Comparison of ENCODE assay signal across 9 mouse cellular contexts in the genomic region with DNA sequence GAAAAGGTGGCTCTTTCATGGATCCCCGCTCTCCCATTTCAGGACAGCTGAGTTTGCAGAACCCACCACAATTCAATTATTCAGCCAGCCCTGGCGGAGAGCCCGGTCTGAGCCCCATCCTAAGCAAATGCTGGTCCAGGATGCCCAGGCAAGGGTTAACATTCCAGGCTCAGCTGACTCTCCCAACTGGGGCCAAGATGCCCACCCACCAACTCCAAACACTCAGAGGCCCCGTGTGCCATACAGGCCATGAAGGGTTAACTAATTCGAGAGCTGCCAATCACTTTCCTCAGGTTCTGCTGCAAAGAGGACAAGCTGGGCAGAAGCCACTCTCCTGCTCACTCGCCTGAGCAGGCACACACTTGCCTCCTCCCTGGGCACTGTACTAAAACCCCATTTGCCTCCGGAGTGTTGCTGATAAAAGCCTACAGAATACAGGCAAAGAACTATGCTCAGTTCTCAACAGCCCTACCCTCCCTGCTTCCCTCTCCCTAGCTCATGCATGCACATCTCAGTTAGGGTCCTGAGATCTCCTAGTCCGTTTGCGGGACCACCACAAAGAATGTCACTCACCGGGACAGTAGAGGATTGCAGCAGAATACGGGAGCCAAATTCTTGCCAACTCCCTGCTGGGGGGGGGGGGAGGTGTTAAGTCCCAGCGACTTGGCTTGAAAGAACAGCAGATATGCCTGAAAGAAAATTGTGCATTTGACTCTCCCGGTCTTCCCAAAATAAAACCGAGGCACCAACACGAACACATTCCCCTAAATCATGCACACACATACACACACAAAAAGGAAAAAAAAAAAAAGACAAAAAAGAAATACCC. TPM values are rescaled to one million over a fixed set of nuclear protein-coding genes. Genes with fewer than 3 reads are reported as not detected.
A peak's percentile ranks its signal among the peaks of the same experiment; 100 is the strongest.
DNase-seq lines count a peak whose midpoint lies in the region; ATAC-seq and TF ChIP-seq lines count a peak whose summit lies in the region.
"Had no signal": no experiment of that assay in that cellular context is flagged by ENCODE, and none has a peak within 500 bp of the region (broad histone marks: within the 10 kb centered on the region; RNA-seq: fewer than 3 reads in every experiment).

No protein-coding gene starts in this region.

- no peak for TF ChIP-seq CTCF in brain, embryonic 14.5 days (IDR thresholded peaks at IDR 0.05; ENCODE audit: borderline replicate concordance, extremely low read depth, insufficient read depth, insufficient read length)
- TF ChIP-seq CTCF in forebrain, postnatal 0 days (IDR thresholded peaks at IDR 0.05; ENCODE audit: low read depth), result no peak

- WGBS in forebrain, postnatal 0 days, result 4% methylated on average over 15 of the region's 15 CpGs
- WGBS in midbrain, embryonic 15.5 days, result 6% methylated on average over 15 of the region's 15 CpGs

- peak; percentile 62 for DNase-seq in brain, embryonic 14.5 days (ENCODE audit: low read depth)
- peak; percentile 67 for DNase-seq in cerebellum, adult 8-10 months
- peak; percentile 46 for DNase-seq in forebrain, postnatal 0 days
- DNase-seq in ovary, postnatal 10 days (ENCODE audit: low spot score), result no peak
- no peak for DNase-seq in gastrocnemius, adult 8-10 months (ENCODE audit: low spot score in 2 of 2)
- DNase-seq in kidney, postnatal 10 days, result no peak

- H3K4me3 ChIP-seq in forebrain, postnatal 0 days (ENCODE audit: low read depth, low read length), result peak overlapping the region; percentile 45
- H3K4me3 ChIP-seq in midbrain, embryonic 15.5 days, result peak overlapping the region; percentile 40
- H3K4me3 ChIP-seq: heart, embryonic 13.5 days had no signal

- peak overlapping the region; percentile 72 for H3K27ac ChIP-seq in forebrain, postnatal 0 days (ENCODE audit: low read depth, low read length)
- H3K27ac ChIP-seq in midbrain, embryonic 15.5 days, result peak overlapping the region; percentile 61
- H3K27ac ChIP-seq: heart, embryonic 13.5 days had no signal

- peak overlapping the region; percentile 44 for H3K9ac ChIP-seq in forebrain, postnatal 0 days
- peak overlapping the region; percentile 43 for H3K9ac ChIP-seq in midbrain, embryonic 15.5 days
- H3K9ac ChIP-seq: heart, embryonic 13.5 days; lung, embryonic 14.5 days had no signal

- peak; percentile 12 for ATAC-seq in forebrain, postnatal 0 days
- ATAC-seq in midbrain, embryonic 15.5 days (replicated peaks), result peak; percentile 31; the same call in 1 of the 2 replicates

- peaks cover 15% of the 10 kb centered on the region; the same call in 1 of the 2 replicates for H3K4me1 ChIP-seq in forebrain, postnatal 0 days (ENCODE audit: insufficient read depth)
- H3K4me1 ChIP-seq in midbrain, embryonic 15.5 days, result peaks cover 55% of the 10 kb centered on the region
- H3K4me1 ChIP-seq: heart, embryonic 13.5 days had no signal

- TF ChIP-seq POLR2A in brain, embryonic 14.5 days (IDR thresholded peaks at IDR 0.05; ENCODE audit: borderline replicate concordance, extremely low read depth, insufficient read depth, insufficient read length, poor library complexity, severe bottlenecking), result no peak

- H3K4me2 ChIP-seq in forebrain, postnatal 0 days (ENCODE audit: low read depth), result peak overlapping the region; percentile 57
- peak overlapping the region; percentile 54 for H3K4me2 ChIP-seq in midbrain, embryonic 15.5 days
- H3K4me2 ChIP-seq: heart, embryonic 13.5 days; lung, embryonic 14.5 days had no signal

- no peaks in the 10 kb centered on the region for H3K9me3 ChIP-seq in forebrain, postnatal 0 days (ENCODE audit: low read length)
- no peaks in the 10 kb centered on the region for H3K9me3 ChIP-seq in midbrain, embryonic 15.5 days
- H3K9me3 ChIP-seq: heart, embryonic 13.5 days had no signal

- H3K27me3 ChIP-seq in forebrain, postnatal 0 days (ENCODE audit: insufficient read depth, low read length), result no peaks in the 10 kb centered on the region
- no peaks in the 10 kb centered on the region; the same call in 1 of the 2 replicates for H3K27me3 ChIP-seq in midbrain, embryonic 15.5 days (replicated peaks)

- no peaks in the 10 kb centered on the region for H3K36me3 ChIP-seq in forebrain, postnatal 0 days (ENCODE audit: insufficient read depth)
- H3K36me3 ChIP-seq in midbrain, embryonic 15.5 days (replicated peaks), result no peaks in the 10 kb centered on the region
- H3K36me3 ChIP-seq: heart, embryonic 13.5 days had no signal

RNA-seq across cellular contexts. Expression of a gene that starts 1.3 kb away (rescaled TPM):
- 21.8 and 31.1 TPM in 2 replicates for polyA plus RNA-seq in brain, embryonic 14.5 days (2012; rRNA removed)
- total RNA-seq in forebrain, postnatal 0 days (2014; rRNA removed), result 39.2 and 44.1 TPM in 2 replicates
- 29.5 and 36.4 TPM in 2 replicates for polyA plus RNA-seq in forebrain, postnatal 0 days (2015; fragmentation: Nextera tagmentation; extraction: Ambion mirVana)
- 27.9 and 30.7 TPM in 2 replicates for polyA plus RNA-seq in midbrain, embryonic 15.5 days (2015; fragmentation: Nextera tagmentation; extraction: Ambion mirVana)
- under 1 TPM in 1 of 4 experiments, not detected in 3; 0.05 TPM for total RNA-seq in gastrocnemius, adult 8-10 months (2022)
- polyA plus RNA-seq: heart, embryonic 13.5 days; lung, embryonic 14.5 days had no signal

Comparison
In these comparisons a context has a peak if more than half of its experiments do, and no peak if none do; other contexts are left out.
1. DNase-seq: peak in brain, embryonic 14.5 days (single experiment), cerebellum, adult 8-10 months (single experiment) and forebrain, postnatal 0 days (single experiment); none in ovary, postnatal 10 days (single experiment), gastrocnemius, adult 8-10 months (0 of 2) and kidney, postnatal 10 days (single experiment).